Mouse (Mus musculus): Measurements from ENCODE around the gene Olfr1242.

DNA sequence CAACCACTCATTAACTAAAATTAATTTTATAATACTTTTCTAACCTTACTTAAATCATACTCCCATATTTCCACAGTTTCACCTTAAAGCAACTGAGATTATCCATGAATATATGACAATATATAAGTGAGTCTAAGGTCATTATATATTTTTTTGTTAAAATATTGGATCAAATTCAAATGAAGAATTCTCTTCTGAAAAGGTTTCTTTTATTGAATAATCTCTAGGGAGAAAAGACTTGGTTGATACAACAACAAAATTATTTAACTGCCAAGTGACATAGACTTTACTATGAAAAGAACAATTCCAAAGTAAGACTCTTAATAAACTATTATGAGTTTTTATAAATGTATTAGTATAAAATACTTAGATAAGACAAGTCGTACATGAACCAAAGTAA is 33.3 kb upstream of the Olfr1242 start, which contains the start of gene Olfr1243:
- TF ChIP-seq POLR2A (IDR thresholded peaks at IDR 0.05; ENCODE audit: low read depth, low read length) = no peak
- no peak for TF ChIP-seq CTCF (conservative IDR thresholded peaks at IDR 0.05 in 1 of 2, IDR thresholded peaks at IDR 0.05 in 1 of 2; ENCODE audit: low read depth in 2 of 2, low read length in 2 of 2)
- TF ChIP-seq CHD2 (IDR thresholded peaks at IDR 0.05; ENCODE audit: low read length) = no peak
- TF ChIP-seq ZC3H11A (IDR thresholded peaks at IDR 0.05; ENCODE audit: low read depth, low read length) = no peak
- TF ChIP-seq GABPA (IDR thresholded peaks at IDR 0.05; ENCODE audit: insufficient replicate concordance, low read depth, low read length) = no peak
- no peak for TF ChIP-seq MAX (IDR thresholded peaks at IDR 0.05; ENCODE audit: low read length)
- no peak for TF ChIP-seq RAD21 (IDR thresholded peaks at IDR 0.05; ENCODE audit: low read depth, low read length)
- TF ChIP-seq ZNF384 (IDR thresholded peaks at IDR 0.05; ENCODE audit: low read depth, low read length) = no peak
- no peak for TF ChIP-seq UBTF (IDR thresholded peaks at IDR 0.05; ENCODE audit: low read depth, low read length)
- no peak for TF ChIP-seq EP300 (IDR thresholded peaks at IDR 0.05; ENCODE audit: low read length)
- TF ChIP-seq TBP (conservative IDR thresholded peaks at IDR 0.05; ENCODE audit: low read depth, low read length) = no peak
- no peak for TF ChIP-seq MAFK (IDR thresholded peaks at IDR 0.05; ENCODE audit: insufficient replicate concordance, low read length)
- no peak for TF ChIP-seq JUND (conservative IDR thresholded peaks at IDR 0.05; ENCODE audit: low read depth, low read length)

Measured in CH12.LX (cell line).